Mouse (Mus musculus): Measurements from ENCODE around the gene Gm10382.

DNA sequence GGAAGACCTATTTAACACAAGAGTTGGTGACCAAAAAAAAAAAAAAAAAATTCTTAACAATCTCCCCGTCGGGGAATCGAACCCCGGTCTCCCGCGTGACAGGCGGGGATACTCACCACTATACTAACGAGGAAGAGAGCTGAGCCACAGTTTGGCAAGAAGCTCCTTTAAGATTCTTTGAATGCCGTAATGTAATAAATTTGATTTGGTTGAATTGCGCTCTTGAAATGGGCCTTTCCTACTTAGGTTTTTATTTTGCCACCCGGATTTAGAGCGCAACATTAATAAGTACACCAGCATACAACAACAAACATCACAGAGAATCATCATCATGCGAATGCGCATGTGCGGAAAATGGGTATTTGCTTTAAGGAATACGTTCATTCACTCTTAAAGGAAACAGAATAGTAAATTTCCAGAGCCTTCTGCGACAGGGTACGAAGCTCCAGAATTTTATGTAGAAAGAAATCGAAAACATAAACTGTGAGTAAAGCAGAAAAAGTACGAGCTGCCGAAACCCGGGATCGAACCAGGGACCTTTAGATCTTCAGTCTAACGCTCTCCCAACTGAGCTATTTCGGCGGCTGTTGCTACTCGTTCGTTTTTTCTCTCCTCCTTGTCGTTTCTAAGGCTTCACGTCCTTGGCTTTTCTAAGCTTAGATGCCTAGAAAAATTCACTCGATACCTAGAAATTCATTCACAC lies 16.6 kb downstream of the Gm10382 start:
- TF ChIP-seq EP300 (IDR thresholded peaks at IDR 0.05; ENCODE audit: insufficient read depth, low read depth, low read length), result no peak
- TF ChIP-seq CTCF (IDR thresholded peaks at IDR 0.05; ENCODE audit: low read depth, low read length), result no peak
